Mouse (Mus musculus): ENCODE measurements around the gene Klf2. TPM values are rescaled to one million over a fixed set of nuclear protein-coding genes. Genes with fewer than 3 reads are reported as not detected.

The Klf2 gene
- total and polyA plus RNA-seq, 3 experiments: 0.12 to 1.4 TPM; not detected in 1

- Histone ChIP-seq H3K4me3 (replicated peaks in 1 of 3; ENCODE audit: low read depth in 2 of 3, low read length in 2 of 3, poor library complexity in 1 of 3) (no peak overlapping the region), H3K9me3 (replicated peaks; ENCODE audit: low read length) (no peaks in the 10 kb centered on the region), H3K27ac (ENCODE audit: insufficient read depth, low read depth) (no peak overlapping the region), H3K4me2 (ENCODE audit: insufficient read depth, low read depth, poor library complexity, severe bottlenecking) (peak overlapping the region; percentile 12; the same call in 1 of the 2 replicates), H3K36me3 (replicated peaks in 1 of 2; ENCODE audit: control insufficient read depth in 1 of 2, insufficient read depth in 1 of 2, low read length in 1 of 2) (peaks cover 6 to 65% of the 10 kb centered on the region in 2 experiments), H3K9ac (ENCODE audit: insufficient read depth, low read depth) (no peak overlapping the region), H3K79me2 (replicated peaks; ENCODE audit: control insufficient read depth, extremely low read depth, insufficient read depth, poor library complexity, severe bottlenecking) (no peaks in the 10 kb centered on the region), H3K4me1 (ENCODE audit: control insufficient read depth in 1 of 2, insufficient read depth in 2 of 2) (peaks cover 5 to 78% of the 10 kb centered on the region in 2 experiments), H3K27me3 (replicated peaks) (no peaks in the 10 kb centered on the region)
- TF ChIP-seq RCOR1 (conservative IDR thresholded peaks at IDR 0.05; ENCODE audit: low read depth, low read length) (no peak), EP300 (IDR thresholded peaks at IDR 0.05; ENCODE audit: low read length) (peak; percentile 54), ZKSCAN1 (IDR thresholded peaks at IDR 0.05; ENCODE audit: borderline replicate concordance, low read depth, low read length) (0 out of 2 replicates have a peak, but pooled peaks have one; percentile 12), MXI1 (IDR thresholded peaks at IDR 0.05; ENCODE audit: low read depth, low read length) (no peak), BHLHE40 (IDR thresholded peaks at IDR 0.05; ENCODE audit: low read depth, low read length) (peak; percentile 81), RAD21 (IDR thresholded peaks at IDR 0.05; ENCODE audit: low read depth, low read length) (no peak), JUN (IDR thresholded peaks at IDR 0.05; ENCODE audit: insufficient read depth, low read depth, low read length) (no peak), MEF2A (IDR thresholded peaks at IDR 0.05; ENCODE audit: borderline replicate concordance, low read depth, low read length) (peak; percentile 50; the same call in 1 of the 2 replicates), ZC3H11A (IDR thresholded peaks at IDR 0.05; ENCODE audit: low read depth, low read length) (no peak), ZNF384 (IDR thresholded peaks at IDR 0.05; ENCODE audit: low read depth, low read length) (peak; percentile 99), MAX (IDR thresholded peaks at IDR 0.05; ENCODE audit: low read length) (no peak), ETS1 (conservative IDR thresholded peaks at IDR 0.05; ENCODE audit: low read depth, low read length) (peak; percentile 51; the same call in 1 of the 2 replicates), TCF12 (IDR thresholded peaks at IDR 0.05; ENCODE audit: low read depth, low read length) (0 out of 2 replicates have a peak, but pooled peaks have one; percentile 20), MYC (IDR thresholded peaks at IDR 0.05; ENCODE audit: low read depth, low read length) (no peak), MAFK (IDR thresholded peaks at IDR 0.05; ENCODE audit: insufficient replicate concordance, low read length) (peak; percentile 90; the same call in 1 of the 2 replicates), ELF1 (IDR thresholded peaks at IDR 0.05; ENCODE audit: low read depth, low read length) (no peak), NELFE (IDR thresholded peaks at IDR 0.05; ENCODE audit: low read depth, low read length) (no peak), IRF4 (IDR thresholded peaks at IDR 0.05; ENCODE audit: low read depth, low read length) (peak; percentile 89)
- dilution Hi-C loops (cut with MboI; ENCODE audit: extremely low pct_ligation_motif_present, extremely low pct_unique_long_range_greater_than_20kb, low sequenced_read_pairs): no loop called here
- DNase-seq (ENCODE audit: extremely low read depth): peak; percentile 67
- in situ Hi-C loops (cut with MboI; ENCODE audit: low pct_ligation_motif_present, low pct_unique_long_range_greater_than_20kb, low sequenced_read_pairs): no loop called here
Measured at GRCm38 (mm10) chr8:72350727-72351126, 31.9 kb downstream of the Klf2 start.

GRCm38 (mm10) chr8:72351405-72352005, 32.7 kb downstream of the Klf2 start:
- TF ChIP-seq MAZ (IDR thresholded peaks at IDR 0.05; ENCODE audit: low read depth, low read length): no peak
- no peak for TF ChIP-seq MAX (IDR thresholded peaks at IDR 0.05; ENCODE audit: low read length)
- TF ChIP-seq NELFE (IDR thresholded peaks at IDR 0.05; ENCODE audit: low read depth, low read length): no peak
- TF ChIP-seq TCF12 (IDR thresholded peaks at IDR 0.05; ENCODE audit: low read depth, low read length): no peak
- no peak for TF ChIP-seq RAD21 (IDR thresholded peaks at IDR 0.05; ENCODE audit: low read depth, low read length)
- no peak for TF ChIP-seq MXI1 (IDR thresholded peaks at IDR 0.05; ENCODE audit: low read depth, low read length)
- no peak for TF ChIP-seq E2F4 (IDR thresholded peaks at IDR 0.05; ENCODE audit: insufficient replicate concordance, low read depth, low read length)
- dilution Hi-C loops (cut with MboI; ENCODE audit: extremely low pct_ligation_motif_present, extremely low pct_unique_long_range_greater_than_20kb, low sequenced_read_pairs) (no loop called here), in situ Hi-C loops (cut with MboI; ENCODE audit: low pct_ligation_motif_present, low pct_unique_long_range_greater_than_20kb, low sequenced_read_pairs) (no loop called here)
- Histone ChIP-seq H3K36me3 (replicated peaks in 1 of 2; ENCODE audit: control insufficient read depth in 1 of 2, insufficient read depth in 1 of 2, low read length in 1 of 2) (peaks cover 12 to 67% of the 10 kb centered on the region in 2 experiments), H3K4me3 (replicated peaks in 1 of 3; ENCODE audit: low read depth in 2 of 3, low read length in 2 of 3, poor library complexity in 1 of 3) (no peak overlapping the region), H3K27me3 (replicated peaks) (no peaks in the 10 kb centered on the region), H3K9ac (ENCODE audit: insufficient read depth, low read depth) (no peak overlapping the region), H3K4me1 (ENCODE audit: control insufficient read depth in 1 of 2, insufficient read depth in 2 of 2) (peaks cover 5 to 82% of the 10 kb centered on the region in 2 experiments), H3K4me2 (ENCODE audit: insufficient read depth, low read depth, poor library complexity, severe bottlenecking) (peak overlapping the region; percentile 12; the same call in 1 of the 2 replicates), H3K79me2 (replicated peaks; ENCODE audit: control insufficient read depth, extremely low read depth, insufficient read depth, poor library complexity, severe bottlenecking) (no peaks in the 10 kb centered on the region), H3K9me3 (replicated peaks; ENCODE audit: low read length) (no peaks in the 10 kb centered on the region), H3K27ac (ENCODE audit: insufficient read depth, low read depth) (no peak overlapping the region)
- no peak for DNase-seq (ENCODE audit: extremely low read depth)

All from CH12.LX (cell line).